Mouse (Mus musculus): Measurements from ENCODE around the gene Slc1a4. TPM values are rescaled to one million over a fixed set of nuclear protein-coding genes. Genes with fewer than 3 reads are reported as not detected.

Gene Slc1a4
- total and polyA plus RNA-seq, 2 experiments, result 1.8 to 3.3 TPM

GRCm38 (mm10) chr11:20284463-20284862 lies 48.0 kb downstream of the Slc1a4 start:
- peaks cover 4% of the 10 kb centered on the region; the same call in 1 of the 2 replicates for H3K4me1 ChIP-seq (ENCODE audit: control insufficient read depth, insufficient read depth, low read length)
- H3K4me3 ChIP-seq (ENCODE audit: insufficient read depth, low read depth, low read length), result no peak overlapping the region
- no peak overlapping the region for H3K9ac ChIP-seq (ENCODE audit: low read depth, low read length)
- no peaks in the 10 kb centered on the region for H3K36me3 ChIP-seq (ENCODE audit: control insufficient read depth, insufficient read depth, low read length)
- DNase-seq (ENCODE audit: extremely low read depth, low read depth, low spot score), result no peak
- H3K79me2 ChIP-seq (ENCODE audit: control insufficient read depth, insufficient read depth, low read length), result no peaks in the 10 kb centered on the region
- TF ChIP-seq POLR2A (IDR thresholded peaks at IDR 0.05; ENCODE audit: extremely low read depth, insufficient read depth, low read length) (no peak), CTCF (IDR thresholded peaks at IDR 0.05; ENCODE audit: low read depth, low read length) (no peak)
- H3K27ac ChIP-seq (replicated peaks; ENCODE audit: insufficient read depth, low read depth, low read length), result no peak overlapping the region
- WGBS, result 75% methylated on average over 3 of the region's 3 CpGs
- no peaks in the 10 kb centered on the region for H3K27me3 ChIP-seq (ENCODE audit: control insufficient read depth, insufficient read depth, low read length)

GRCm38 (mm10) chr11:20282601-20283219 lies 49.8 kb downstream of the Slc1a4 start:
- TF ChIP-seq CTCF (IDR thresholded peaks at IDR 0.05; ENCODE audit: low read depth, low read length), result no peak
- no peak for TF ChIP-seq POLR2A (IDR thresholded peaks at IDR 0.05; ENCODE audit: extremely low read depth, insufficient read depth, low read length)
- H3K27ac ChIP-seq (replicated peaks; ENCODE audit: insufficient read depth, low read depth, low read length), result no peak overlapping the region
- H3K4me3 ChIP-seq (ENCODE audit: insufficient read depth, low read depth, low read length), result no peak overlapping the region
- H3K36me3 ChIP-seq (ENCODE audit: control insufficient read depth, insufficient read depth, low read length), result no peaks in the 10 kb centered on the region
- H3K9ac ChIP-seq (ENCODE audit: low read depth, low read length), result no peak overlapping the region
- no peaks in the 10 kb centered on the region for H3K79me2 ChIP-seq (ENCODE audit: control insufficient read depth, insufficient read depth, low read length)
- H3K4me1 ChIP-seq (ENCODE audit: control insufficient read depth, insufficient read depth, low read length), result peaks cover 4% of the 10 kb centered on the region; the same call in 1 of the 2 replicates
- 35% methylated on average over 2 of the region's 2 CpGs for WGBS
- peak; percentile 65 for DNase-seq (ENCODE audit: extremely low read depth, low read depth, low spot score)
- no peaks in the 10 kb centered on the region for H3K27me3 ChIP-seq (ENCODE audit: control insufficient read depth, insufficient read depth, low read length)

- WGBS, result 65% methylated on average over 5 of the region's 5 CpGs
- Histone ChIP-seq H3K9ac (ENCODE audit: low read depth, low read length) (no peak overlapping the region), H3K4me3 (ENCODE audit: insufficient read depth, low read depth, low read length) (no peak overlapping the region), H3K27ac (replicated peaks; ENCODE audit: insufficient read depth, low read depth, low read length) (no peak overlapping the region), H3K79me2 (ENCODE audit: control insufficient read depth, insufficient read depth, low read length) (no peaks in the 10 kb centered on the region), H3K36me3 (ENCODE audit: control insufficient read depth, insufficient read depth, low read length) (no peaks in the 10 kb centered on the region), H3K4me1 (ENCODE audit: control insufficient read depth, insufficient read depth, low read length) (peaks cover 4% of the 10 kb centered on the region; the same call in 1 of the 2 replicates), H3K27me3 (ENCODE audit: control insufficient read depth, insufficient read depth, low read length) (no peaks in the 10 kb centered on the region)
- DNase-seq (ENCODE audit: extremely low read depth, low read depth, low spot score), result no peak
- no peak for TF ChIP-seq POLR2A (IDR thresholded peaks at IDR 0.05; ENCODE audit: extremely low read depth, insufficient read depth, low read length)
- no peak for TF ChIP-seq CTCF (IDR thresholded peaks at IDR 0.05; ENCODE audit: low read depth, low read length)
Observed at GRCm38 (mm10) chr11:20280982-20281381, 51.5 kb downstream of the Slc1a4 start.

- TF ChIP-seq POLR2A (IDR thresholded peaks at IDR 0.05; ENCODE audit: extremely low read depth, insufficient read depth, low read length) (no peak), CTCF (IDR thresholded peaks at IDR 0.05; ENCODE audit: low read depth, low read length) (no peak)
- no peak overlapping the region for H3K4me3 ChIP-seq (ENCODE audit: insufficient read depth, low read depth, low read length)
- H3K4me1 ChIP-seq (ENCODE audit: control insufficient read depth, insufficient read depth, low read length), result peaks cover 4% of the 10 kb centered on the region; the same call in 1 of the 2 replicates
- no peaks in the 10 kb centered on the region for H3K27me3 ChIP-seq (ENCODE audit: control insufficient read depth, insufficient read depth, low read length)
- no peaks in the 10 kb centered on the region for H3K79me2 ChIP-seq (ENCODE audit: control insufficient read depth, insufficient read depth, low read length)
- H3K36me3 ChIP-seq (ENCODE audit: control insufficient read depth, insufficient read depth, low read length), result no peaks in the 10 kb centered on the region
- H3K9ac ChIP-seq (ENCODE audit: low read depth, low read length), result no peak overlapping the region
- 30% methylated on average over 5 of the region's 5 CpGs for WGBS
- DNase-seq (ENCODE audit: extremely low read depth, low read depth, low spot score), result no peak
- H3K27ac ChIP-seq (replicated peaks; ENCODE audit: insufficient read depth, low read depth, low read length), result no peak overlapping the region
Observed at GRCm38 (mm10) chr11:20278702-20279101, 53.8 kb downstream of the Slc1a4 start.

GRCm38 (mm10) chr11:20277106-20277505 lies 55.4 kb downstream of the Slc1a4 start:
- Histone ChIP-seq H3K79me2 (ENCODE audit: control insufficient read depth, insufficient read depth, low read length) (no peaks in the 10 kb centered on the region), H3K9ac (ENCODE audit: low read depth, low read length) (no peak overlapping the region), H3K27me3 (ENCODE audit: control insufficient read depth, insufficient read depth, low read length) (no peaks in the 10 kb centered on the region), H3K36me3 (ENCODE audit: control insufficient read depth, insufficient read depth, low read length) (no peaks in the 10 kb centered on the region), H3K4me1 (ENCODE audit: control insufficient read depth, insufficient read depth, low read length) (no peaks in the 10 kb centered on the region), H3K27ac (replicated peaks; ENCODE audit: insufficient read depth, low read depth, low read length) (no peak overlapping the region), H3K4me3 (ENCODE audit: insufficient read depth, low read depth, low read length) (no peak overlapping the region)
- TF ChIP-seq POLR2A (IDR thresholded peaks at IDR 0.05; ENCODE audit: extremely low read depth, insufficient read depth, low read length) (no peak), CTCF (IDR thresholded peaks at IDR 0.05; ENCODE audit: low read depth, low read length) (no peak)
- DNase-seq (ENCODE audit: extremely low read depth, low read depth, low spot score), result no peak
- 89% methylated on average over 2 of the region's 2 CpGs for WGBS

GRCm38 (mm10) chr11:20275974-20276373 lies 56.5 kb downstream of the Slc1a4 start:
- Histone ChIP-seq H3K27me3 (ENCODE audit: control insufficient read depth, insufficient read depth, low read length) (no peaks in the 10 kb centered on the region), H3K36me3 (ENCODE audit: control insufficient read depth, insufficient read depth, low read length) (no peaks in the 10 kb centered on the region), H3K79me2 (ENCODE audit: control insufficient read depth, insufficient read depth, low read length) (no peaks in the 10 kb centered on the region), H3K4me3 (ENCODE audit: insufficient read depth, low read depth, low read length) (no peak overlapping the region), H3K4me1 (ENCODE audit: control insufficient read depth, insufficient read depth, low read length) (no peaks in the 10 kb centered on the region), H3K9ac (ENCODE audit: low read depth, low read length) (no peak overlapping the region), H3K27ac (replicated peaks; ENCODE audit: insufficient read depth, low read depth, low read length) (no peak overlapping the region)
- TF ChIP-seq POLR2A (IDR thresholded peaks at IDR 0.05; ENCODE audit: extremely low read depth, insufficient read depth, low read length) (no peak), CTCF (IDR thresholded peaks at IDR 0.05; ENCODE audit: low read depth, low read length) (no peak)
- DNase-seq (ENCODE audit: extremely low read depth, low read depth, low spot score), result no peak
- 76% methylated on average over 2 of the region's 2 CpGs for WGBS
